Mouse (Mus musculus) common myeloid progenitor, adult 5-6 weeks (primary cell): Measurements from ENCODE around the gene Gm43191. TPM values are rescaled to one million over a fixed set of nuclear protein-coding genes. Genes with fewer than 3 reads are reported as not detected.
A peak's percentile ranks its signal among the peaks of the same experiment; 100 is the strongest.
"Not testable (repeated sequence)": the region's sequence is repeated elsewhere in the genome, so short reads cannot be mapped to it uniquely, and the experiment has no call there.

Source experiments
- ATAC-seq: replicated peaks from 2 replicates; pipeline ENCODE4 v1.8.0; 2016; ENCODE audit warnings: low read depth, mild to moderate bottlenecking, moderate TSS enrichment, inconsistent platforms; ENCODE audit not compliant: poor library complexity, severe bottlenecking
- total RNA-seq: library from RNA; stranded (forward); fragments of 200-1000, 187-1606 nt; gene quantifications from 2 replicates; pipeline ENCODE4 v1.2.3, GENCODE M21; 2017

Gm43191 gene
- not detected in 2 replicates for total RNA-seq

GRCm38 (mm10) chr3:116681160-116681559 is at the start of gene Gm43191:
TSS of gene Gm43191 (minus strand) at chr3:116681260.
- ATAC-seq: no peak

- ATAC-seq: 0 out of 2 replicates have a peak, but pooled peaks have one; percentile 30
Observed at GRCm38 (mm10) chr3:116729483-116730174, 48.6 kb upstream of the Gm43191 start.

- ATAC-seq: peak; percentile 70
Observed at GRCm38 (mm10) chr3:116726807-116727206, 45.7 kb upstream of the Gm43191 start.

GRCm38 (mm10) chr3:116723496-116724481 is 42.7 kb upstream of the Gm43191 start:
- no peak for ATAC-seq

GRCm38 (mm10) chr3:116722980-116723379 is 41.9 kb upstream of the Gm43191 start:
- ATAC-seq: no peak

GRCm38 (mm10) chr3:116718951-116719350 is 37.9 kb upstream of the Gm43191 start:
- no peak for ATAC-seq

GRCm38 (mm10) chr3:116713031-116713430 is 32.0 kb upstream of the Gm43191 start:
- no peak for ATAC-seq

GRCm38 (mm10) chr3:116712436-116712881 is 31.4 kb upstream of the Gm43191 start, which contains the start of gene Slc35a3:
TSS of gene Slc35a3 (minus strand) at chr3:116712831.
- ATAC-seq: no peak

- ATAC-seq: peak; percentile 81
Observed at GRCm38 (mm10) chr3:116711624-116712435, 30.8 kb upstream of the Gm43191 start.

- ATAC-seq: peak; percentile 42
Observed at GRCm38 (mm10) chr3:116710941-116711340, 29.9 kb upstream of the Gm43191 start.

- no peak for ATAC-seq
Observed at GRCm38 (mm10) chr3:116705637-116706204, 24.7 kb upstream of the Gm43191 start.

- ATAC-seq: no peak
Observed at GRCm38 (mm10) chr3:116703835-116704234, 22.8 kb upstream of the Gm43191 start.

- ATAC-seq: no peak
Observed at GRCm38 (mm10) chr3:116702647-116703272, 21.7 kb upstream of the Gm43191 start.

GRCm38 (mm10) chr3:116701601-116702000 is 20.5 kb upstream of the Gm43191 start:
- ATAC-seq: 0 out of 2 replicates have a peak, but pooled peaks have one; percentile 36

- ATAC-seq: peak; percentile 45; the same call in 1 of the 2 replicates
Observed at GRCm38 (mm10) chr3:116698786-116699185, 17.7 kb upstream of the Gm43191 start.

GRCm38 (mm10) chr3:116695666-116695985 is 14.6 kb upstream of the Gm43191 start:
- ATAC-seq: no peak

- ATAC-seq: no peak
Observed at GRCm38 (mm10) chr3:116694955-116695665, 14.1 kb upstream of the Gm43191 start.

GRCm38 (mm10) chr3:116694312-116694711 is 13.3 kb upstream of the Gm43191 start:
- ATAC-seq: peak; percentile 82

- ATAC-seq: not testable (repeated sequence)
Observed at GRCm38 (mm10) chr3:116664281-116664680, 16.8 kb downstream of the Gm43191 start.
